Mouse (Mus musculus): ENCODE measurements at regions not wholly inside any gene's neighbourhood (a gene's known extent, or its start where the extent isn't known, plus 50 kb on each side); places are given as distances from the start of the nearest gene placed in this dataset.

DNA sequence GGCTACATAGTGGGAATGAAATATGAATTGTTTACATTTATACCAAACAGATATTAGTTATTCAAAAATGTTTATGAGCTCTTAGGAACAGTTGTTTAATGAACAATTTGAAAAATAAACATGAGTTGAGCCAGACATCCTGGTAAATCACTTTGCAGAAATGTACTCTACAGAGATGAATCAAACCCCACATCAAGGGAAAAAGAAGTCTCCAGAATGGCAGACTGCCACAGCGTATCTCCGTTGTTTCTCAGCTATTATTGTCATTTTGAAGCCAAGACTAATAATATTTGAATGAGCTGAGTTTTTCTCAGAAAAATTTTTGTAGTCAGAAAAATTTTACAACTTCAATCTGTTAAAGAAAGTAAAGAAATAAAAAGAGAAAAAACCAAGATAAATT lies 1253.1 kb downstream of the Pcdh18 start:
- ATAC-seq = no peak

DNA sequence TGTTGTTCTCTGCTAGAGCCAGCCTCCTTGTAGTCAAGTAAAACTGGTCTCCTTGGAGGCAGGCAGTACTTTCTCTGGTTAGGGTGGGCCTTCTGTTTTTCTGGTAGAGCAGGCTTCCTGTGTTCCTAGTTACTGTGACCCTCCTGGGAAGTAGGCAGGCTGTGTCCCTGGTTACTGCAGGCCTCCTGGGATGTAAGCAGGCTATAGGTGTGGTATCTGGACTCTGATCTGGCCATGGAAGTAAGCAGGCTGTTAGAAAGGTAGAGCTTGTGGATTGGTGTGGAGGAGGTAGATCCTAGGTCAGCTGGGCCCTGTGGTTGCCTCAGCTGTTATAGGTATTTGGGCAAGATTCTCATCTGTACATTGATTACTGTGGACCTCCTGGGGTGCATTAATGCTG lies 1292.4 kb downstream of the Pcdh18 start:
- H3K9ac ChIP-seq = no peak overlapping the region
- H3K4me3 ChIP-seq = no peak overlapping the region
- no peaks in the 10 kb centered on the region for H3K36me3 ChIP-seq
- no peaks in the 10 kb centered on the region for H3K27me3 ChIP-seq (replicated peaks)
- no peak overlapping the region for H3K4me2 ChIP-seq
- H3K9me3 ChIP-seq (replicated peaks) = no peaks in the 10 kb centered on the region
- no peak for ATAC-seq
- no peak overlapping the region for H3K27ac ChIP-seq
- H3K4me1 ChIP-seq = no peaks in the 10 kb centered on the region

More for the DNA sequence above, 1253.1 kb downstream of the Pcdh18 start:
- Histone ChIP-seq H3K27me3 (replicated peaks) (no peaks in the 10 kb centered on the region), H3K4me2 (no peak overlapping the region), H3K4me1 (no peaks in the 10 kb centered on the region), H3K9ac (no peak overlapping the region), H3K27ac (no peak overlapping the region), H3K4me3 (no peak overlapping the region), H3K9me3 (replicated peaks) (no peaks in the 10 kb centered on the region), H3K36me3 (no peaks in the 10 kb centered on the region)
- WGBS (ENCODE audit: insufficient replicate concordance) = 86% methylated on average over 2 of the region's 2 CpGs

DNA sequence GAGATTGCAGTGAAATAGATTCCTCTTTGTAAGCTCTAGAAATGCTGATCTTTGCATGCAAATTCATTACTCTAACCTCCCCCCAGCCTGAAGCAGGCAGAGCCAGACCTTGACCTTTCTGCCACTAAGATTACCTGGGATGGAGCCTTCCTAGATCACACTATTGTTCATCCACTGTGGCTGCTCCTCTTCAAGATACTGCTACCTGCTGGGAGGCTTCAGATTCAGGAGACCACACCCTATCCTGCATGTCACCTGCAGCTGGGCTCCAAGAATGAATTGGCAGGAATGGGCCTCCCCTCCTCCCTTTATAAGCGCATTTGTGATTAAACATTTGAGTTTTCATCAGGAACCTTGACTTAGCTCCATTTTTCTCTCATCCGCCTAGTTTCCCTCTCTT lies 1315.2 kb downstream of the Pcdh18 start:
- Histone ChIP-seq H3K4me2 (no peak overlapping the region), H3K27ac (no peak overlapping the region), H3K36me3 (no peaks in the 10 kb centered on the region), H3K4me1 (no peaks in the 10 kb centered on the region), H3K27me3 (replicated peaks) (no peaks in the 10 kb centered on the region), H3K9ac (no peak overlapping the region), H3K9me3 (replicated peaks) (no peaks in the 10 kb centered on the region), H3K4me3 (no peak overlapping the region)
- ATAC-seq = no peak
- WGBS (ENCODE audit: insufficient replicate concordance) = 84% methylated on average over 2 of the region's 2 CpGs

DNA sequence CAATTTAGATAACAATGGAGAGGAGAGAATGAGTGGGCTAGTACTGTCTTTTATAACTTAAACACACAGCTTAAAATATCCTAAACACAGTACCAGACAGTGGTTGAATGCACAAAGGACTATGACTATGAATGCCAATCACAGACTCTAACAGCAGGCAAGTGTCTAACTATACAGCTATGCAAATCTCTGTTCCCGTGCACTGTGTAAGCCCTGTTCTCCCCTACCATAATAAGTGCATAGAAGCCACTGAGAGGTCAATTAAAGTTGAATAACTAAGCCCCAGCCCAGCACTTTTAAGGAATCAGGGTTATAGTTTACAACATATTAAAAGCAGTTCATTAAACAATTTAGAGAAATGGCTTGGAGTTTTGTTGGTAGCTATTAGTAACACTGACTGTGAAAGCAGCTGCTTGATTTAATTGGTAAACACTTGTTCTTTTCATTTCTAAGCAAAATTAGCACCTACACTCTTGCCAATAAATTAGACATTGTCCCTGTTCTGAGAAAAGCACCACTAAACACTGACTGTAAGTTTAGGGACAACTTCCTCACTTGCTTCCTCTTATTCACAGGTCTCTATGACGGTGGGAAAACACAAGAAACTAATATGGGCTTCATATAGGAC lies 1327.6 kb downstream of the Pcdh18 start:
- no peaks in the 10 kb centered on the region for H3K36me3 ChIP-seq
- H3K27ac ChIP-seq = no peak overlapping the region
- no peak overlapping the region for H3K4me3 ChIP-seq
- no peaks in the 10 kb centered on the region for H3K27me3 ChIP-seq (replicated peaks)
- H3K4me1 ChIP-seq = no peaks in the 10 kb centered on the region
- WGBS (ENCODE audit: insufficient replicate concordance) = 50% methylated on average over 2 of the region's 2 CpGs
- no peak overlapping the region for H3K4me2 ChIP-seq
- no peaks in the 10 kb centered on the region for H3K9me3 ChIP-seq (replicated peaks)
- ATAC-seq = no peak
- H3K9ac ChIP-seq = no peak overlapping the region

DNA sequence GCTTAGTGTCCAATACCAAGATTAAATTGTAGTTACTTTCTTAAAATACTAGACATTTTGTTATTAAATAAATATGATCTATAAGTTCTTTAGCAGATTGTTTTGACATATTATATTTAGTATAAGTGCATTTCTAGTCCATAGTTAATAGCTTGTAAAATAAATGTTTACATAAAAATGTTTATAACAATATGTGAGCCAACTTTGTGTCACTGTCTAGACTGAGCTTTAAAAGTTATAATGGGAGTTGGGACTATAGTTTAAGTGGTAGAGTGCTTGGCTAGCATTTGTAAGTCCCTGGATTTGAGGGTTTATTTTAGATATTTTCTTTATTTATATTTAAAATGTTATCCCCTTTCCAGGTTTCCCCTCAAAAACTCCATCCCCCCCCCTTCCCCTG lies 1367.3 kb downstream of the Pcdh18 start:
- Histone ChIP-seq H3K36me3 (no peaks in the 10 kb centered on the region), H3K9ac (no peak overlapping the region), H3K4me2 (no peak overlapping the region), H3K27me3 (replicated peaks) (no peaks in the 10 kb centered on the region), H3K4me1 (no peaks in the 10 kb centered on the region), H3K27ac (no peak overlapping the region), H3K4me3 (no peak overlapping the region), H3K9me3 (replicated peaks) (0 out of 2 replicates have a peak, but pooled peaks cover 3% of the 10 kb centered on the region)
- no peak for ATAC-seq
